Mouse (Mus musculus) stomach, postnatal 0 days (tissue): ENCODE results near the gene Atp6v0e. TPM values are rescaled to one million over a fixed set of nuclear protein-coding genes. Genes with fewer than 3 reads are reported as not detected.

Experiments used
- ATAC-seq: fragments of 200-750 bp; cut with Nextera tagmentation; 2 replicates; pipeline ENCODE4 v1.8.0; 2017; ENCODE audit not compliant: low FRiP score, low TSS enrichment
- DNase-seq: peaks from one replicate; pipeline ENCODE4 v3.0.0-alpha.2; 2016; ENCODE audit warnings: low spot score
- H3K27ac ChIP-seq: fragments of 300-500 bp; sonication (generic); replicated peaks from 2 replicates; pipeline ENCODE4 v1.5.1; 2014; ENCODE audit warnings: mild to moderate bottlenecking, control low read depth
- H3K27me3 ChIP-seq: fragments of 300-500 bp; sonication (generic); 2 replicates; pipeline ENCODE4 v1.6.1; 2014; ENCODE audit warnings: low read length; ENCODE audit not compliant: control insufficient read depth, insufficient read depth
- H3K36me3 ChIP-seq: fragments of 300-500 bp; sonication (generic); 2 replicates; pipeline ENCODE4 v1.6.1; 2014; ENCODE audit warnings: low read length, mixed read lengths; ENCODE audit not compliant: control insufficient read depth, insufficient read depth
- H3K4me1 ChIP-seq: fragments of 300-500 bp; sonication (generic); replicated peaks from 2 replicates; pipeline ENCODE4 v1.6.1; 2014; ENCODE audit warnings: antibody characterized with exemption; ENCODE audit not compliant: control insufficient read depth, insufficient read depth
- H3K4me2 ChIP-seq: fragments of 300-500 bp; sonication (generic); replicated peaks from 2 replicates; pipeline ENCODE4 v1.6.1; 2014; ENCODE audit warnings: low read depth, mild to moderate bottlenecking, control low read depth, moderate library complexity
- H3K4me3 ChIP-seq: fragments of 300-500 bp; sonication (generic); 2 replicates; pipeline ENCODE4 v1.5.1; 2014; ENCODE audit warnings: low read depth, low read length, control low read depth
- H3K9ac ChIP-seq: fragments of 300-500 bp; sonication (generic); 2 replicates; pipeline ENCODE4 v1.6.1; 2014; ENCODE audit warnings: mild to moderate bottlenecking, low read length, control low read depth, mixed read lengths
- H3K9me3 ChIP-seq: fragments of 300-500 bp; sonication (generic); 2 replicates; pipeline ENCODE4 v1.6.1; 2016; ENCODE audit warnings: low read length; ENCODE audit not compliant: control insufficient read depth
- CTCF ChIP-seq: IDR thresholded peaks from 2 replicates; pipeline ENCODE4 v1.5.1; 2016; ENCODE audit warnings: antibody characterized with exemption, low read depth, mild to moderate bottlenecking, moderate library complexity
- EP300 ChIP-seq: optimal IDR thresholded peaks from 2 replicates; pipeline ENCODE3; 2016; ENCODE audit warnings: antibody characterized with exemption
- WGBS: fragments of 180-500 bp; shearing (Covaris S2); extraction: QIAGEN DNeasy Blood & Tissue Kit; methylation state at CpG from one replicate; pipeline ENCODE4 v1.1.7; 2014; 5-methylcytosine and 5-hydroxymethylcytosine counted together
- polyA plus RNA-seq: library from polyadenylated mRNA; unstranded; fragments of >200 nt; fragmentation: Nextera tagmentation; extraction: Ambion mirVana; gene quantifications from 2 replicates; pipeline ENCODE4 v1.2.1, GENCODE M21; 2015

The Atp6v0e gene
- polyA plus RNA-seq, 1 experiment from 2014 or later, result 334 TPM

DNA sequence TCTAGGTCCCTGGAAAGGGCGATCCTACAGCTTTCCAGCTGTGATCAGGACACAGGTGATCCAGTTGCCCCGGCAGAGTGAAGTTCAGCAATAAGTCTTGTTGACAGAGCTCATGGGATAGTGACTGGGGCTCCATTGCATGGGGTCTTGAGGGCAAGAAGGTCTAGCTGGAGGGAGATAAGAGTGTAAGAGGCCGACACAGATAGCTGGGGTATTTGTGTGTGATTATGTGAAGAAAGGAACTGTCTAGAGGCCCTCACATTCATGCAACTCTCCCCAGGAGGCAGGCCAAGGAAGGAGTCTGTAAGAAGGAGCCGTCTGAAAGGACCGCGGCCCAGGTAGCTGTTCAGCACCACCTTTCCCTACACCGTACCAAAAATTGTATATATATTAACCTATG is 44.0 kb downstream of the Atp6v0e start:
- 49% methylated on average over 7 of the region's 7 CpGs for WGBS
- no peak overlapping the region for H3K27ac ChIP-seq
- no peaks in the 10 kb centered on the region for H3K4me1 ChIP-seq
- no peaks in the 10 kb centered on the region for H3K27me3 ChIP-seq
- no peak overlapping the region for H3K9ac ChIP-seq
- no peaks in the 10 kb centered on the region for H3K36me3 ChIP-seq
- TF ChIP-seq CTCF, result no peak
- TF ChIP-seq EP300, result no peak
- DNase-seq (no peak), ATAC-seq (no peak)
- H3K4me2 ChIP-seq, result no peak overlapping the region
- H3K9me3 ChIP-seq, result no peaks in the 10 kb centered on the region
- H3K4me3 ChIP-seq, result no peak overlapping the region

DNA sequence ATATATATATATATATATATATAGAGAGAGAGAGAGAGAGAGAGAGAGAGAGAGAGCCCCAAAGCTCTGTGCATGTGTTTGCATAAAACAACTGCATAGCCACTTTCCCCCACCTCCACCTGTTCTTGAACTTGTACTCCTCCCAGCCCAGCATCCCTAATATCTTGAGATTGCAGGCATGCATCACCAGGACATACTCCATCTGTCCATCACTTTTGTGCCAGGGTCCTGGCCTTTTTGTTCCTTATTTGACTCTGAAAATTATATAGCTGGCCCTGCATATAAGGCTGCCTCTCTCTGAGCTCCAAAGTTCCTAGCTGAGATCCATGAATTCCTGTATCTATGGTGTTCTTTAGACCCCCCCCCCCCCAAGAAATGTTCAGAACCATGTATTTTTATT is 45.5 kb downstream of the Atp6v0e start:
- no peak overlapping the region for H3K27ac ChIP-seq
- ATAC-seq (no peak), DNase-seq (no peak)
- H3K4me3 ChIP-seq, result no peak overlapping the region
- no peak overlapping the region for H3K9ac ChIP-seq
- no peaks in the 10 kb centered on the region for H3K4me1 ChIP-seq
- no peaks in the 10 kb centered on the region for H3K36me3 ChIP-seq
- no peaks in the 10 kb centered on the region for H3K27me3 ChIP-seq
- no peak overlapping the region for H3K4me2 ChIP-seq
- TF ChIP-seq EP300, result no peak
- no peaks in the 10 kb centered on the region for H3K9me3 ChIP-seq

- TF ChIP-seq CTCF (no peak), EP300 (no peak)
Measured at GRCm38 (mm10) chr17:26708993-26709590, 46.1 kb downstream of the Atp6v0e start.

GRCm38 (mm10) chr17:26710049-26710448 is 47.0 kb downstream of the Atp6v0e start:
- ATAC-seq, result no peak
- no peaks in the 10 kb centered on the region for H3K36me3 ChIP-seq
- no peaks in the 10 kb centered on the region for H3K27me3 ChIP-seq
- H3K27ac ChIP-seq, result no peak overlapping the region
- no peak overlapping the region for H3K4me2 ChIP-seq
- no peaks in the 10 kb centered on the region for H3K4me1 ChIP-seq
- no peaks in the 10 kb centered on the region for H3K9me3 ChIP-seq
- DNase-seq, result no peak
- H3K9ac ChIP-seq, result no peak overlapping the region
- 36% methylated on average over 6 of the region's 6 CpGs for WGBS
- H3K4me3 ChIP-seq, result no peak overlapping the region
- TF ChIP-seq EP300 (no peak), CTCF (no peak)

More at GRCm38 (mm10) chr17:26708993-26709590, 46.1 kb downstream of the Atp6v0e start:
- H3K9me3 ChIP-seq, result no peaks in the 10 kb centered on the region
- no peaks in the 10 kb centered on the region for H3K27me3 ChIP-seq
- H3K4me3 ChIP-seq, result no peak overlapping the region
- H3K4me2 ChIP-seq, result no peak overlapping the region
- H3K4me1 ChIP-seq, result no peaks in the 10 kb centered on the region
- H3K27ac ChIP-seq, result no peak overlapping the region
- ATAC-seq (no peak), DNase-seq (no peak)
- WGBS, result 41% methylated on average over 9 of the region's 9 CpGs
- no peaks in the 10 kb centered on the region for H3K36me3 ChIP-seq
- H3K9ac ChIP-seq, result no peak overlapping the region

- no peaks in the 10 kb centered on the region for H3K4me1 ChIP-seq
- peak within 1 kb of the TSS; percentile 99 for H3K4me3 ChIP-seq
- under 1% methylated on average over 37 of the region's 41 CpGs for WGBS
- H3K27me3 ChIP-seq, result no peaks in the 10 kb centered on the region
- no peaks in the 10 kb centered on the region for H3K9me3 ChIP-seq
- ATAC-seq, result peak; percentile 79
- peak within 1 kb of the TSS; percentile 97 for H3K27ac ChIP-seq
- peak within 1 kb of the TSS; percentile 92 for H3K9ac ChIP-seq
- H3K4me2 ChIP-seq, result peak within 1 kb of the TSS; percentile 70
- peak; percentile 100 for DNase-seq
- no peaks in the 10 kb centered on the region for H3K36me3 ChIP-seq
- TF ChIP-seq CTCF, result no peak
- no peak for TF ChIP-seq EP300
Measured at GRCm38 (mm10) chr17:26715271-26715758, 52.3 kb downstream of the Atp6v0e start, which contains the start of gene Crebrf. Gene Crebrf (plus strand): TSS chr17:26715650.

- H3K9ac ChIP-seq, result peak overlapping the region; percentile 92
- no peaks in the 10 kb centered on the region for H3K27me3 ChIP-seq
- peak overlapping the region; percentile 70 for H3K4me2 ChIP-seq
- TF ChIP-seq CTCF, result peak; percentile 7; the same call in 1 of the 2 replicates
- peak; percentile 75 for TF ChIP-seq EP300
- H3K36me3 ChIP-seq, result no peaks in the 10 kb centered on the region
- DNase-seq (peak; percentile 99), ATAC-seq (peak; percentile 98)
- no peaks in the 10 kb centered on the region for H3K4me1 ChIP-seq
- no peaks in the 10 kb centered on the region for H3K9me3 ChIP-seq
- peak overlapping the region; percentile 97 for H3K27ac ChIP-seq
- H3K4me3 ChIP-seq, result peak overlapping the region; percentile 99
- under 1% methylated on average over 51 of the region's 75 CpGs for WGBS
Measured at GRCm38 (mm10) chr17:26715916-26716717, 53.1 kb downstream of the Atp6v0e start.
